Mouse (Mus musculus) heart, postnatal 0 days (tissue): ENCODE results near the gene Zscan10.

Experiments
- CTCF ChIP-seq: IDR thresholded peaks from 2 replicates; pipeline ENCODE4 v1.5.1; 2016; ENCODE audit warnings: antibody characterized with exemption, control low read depth, low read depth
- EP300 ChIP-seq: IDR thresholded peaks from 2 replicates; pipeline ENCODE4 v1.6.1; 2016; ENCODE audit warnings: antibody characterized with exemption, low read depth

DNA sequence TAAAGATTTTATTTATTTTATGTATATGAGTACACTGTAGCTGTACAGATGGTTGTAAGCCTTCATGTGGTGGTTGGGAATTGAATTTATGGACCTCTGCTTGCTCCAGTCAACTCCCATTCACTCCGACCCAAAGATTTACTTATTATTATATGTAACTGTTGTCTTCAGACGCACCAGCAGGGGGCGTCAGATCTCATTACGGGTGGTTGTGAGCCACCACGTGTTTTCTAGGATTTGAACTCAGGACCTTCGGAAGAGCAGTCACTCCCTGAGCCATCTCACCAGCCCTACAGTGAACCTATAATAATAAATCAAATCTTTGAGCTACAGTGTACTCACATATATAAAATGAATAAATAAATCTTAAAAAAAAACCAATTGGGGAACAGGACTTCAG, 28.6 kb upstream of the Zscan10 start:
- TF ChIP-seq CTCF, result no peak
- TF ChIP-seq EP300, result no peak
